In the genomic region with DNA sequence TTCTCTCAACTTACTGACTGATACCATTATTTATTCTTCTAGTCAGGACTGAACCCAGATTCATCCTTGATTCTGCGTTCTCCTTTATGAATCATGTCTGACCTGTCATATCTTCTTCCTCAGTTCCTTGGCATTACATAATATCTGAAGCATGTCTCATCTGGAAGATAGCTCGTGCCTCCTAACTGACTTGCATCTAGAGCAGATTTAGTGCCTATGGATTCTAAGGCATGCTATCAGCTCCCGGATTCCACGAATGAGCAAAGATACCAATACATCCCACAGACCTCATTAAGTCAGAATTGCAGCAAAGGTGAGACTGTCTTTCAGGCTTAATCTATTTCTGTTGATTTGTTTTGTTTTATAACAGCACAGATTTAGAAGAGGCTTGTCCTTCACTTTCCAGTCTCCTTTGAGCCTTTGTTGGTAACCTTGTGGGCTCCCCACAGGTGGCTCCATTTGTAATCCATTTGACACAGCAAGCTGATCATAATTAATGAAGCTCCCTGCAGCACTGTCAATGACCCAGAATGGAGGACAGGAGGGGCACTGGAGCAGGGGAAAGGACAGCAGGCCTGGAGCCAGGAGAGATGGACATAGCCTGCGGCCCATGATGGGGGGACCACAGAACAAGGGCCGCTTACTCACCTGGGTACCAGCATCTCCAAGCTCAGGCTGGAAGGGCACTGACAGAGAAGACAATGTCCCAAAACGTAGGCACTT, we compare ENCODE assay signal across 18 mouse cellular contexts.
DNase-seq lines count a peak whose midpoint lies in the region; ATAC-seq and TF ChIP-seq lines count a peak whose summit lies in the region.
"Had no signal": no experiment of that assay in that cellular context is flagged by ENCODE, and none has a peak within 500 bp of the region (broad histone marks: within the 10 kb centered on the region; RNA-seq: fewer than 3 reads in every experiment).

No protein-coding gene starts in this region.

- TF ChIP-seq CTCF in forebrain, postnatal 0 days (IDR thresholded peaks at IDR 0.05; ENCODE audit: low read depth), result no peak
- no peak for TF ChIP-seq CTCF in left cerebral cortex, adult 2 months (IDR thresholded peaks at IDR 0.05)

- H3K4me3 ChIP-seq in forebrain, postnatal 0 days (ENCODE audit: low read depth, low read length), result no peak overlapping the region
- no peak overlapping the region for H3K4me3 ChIP-seq in forebrain, embryonic 10.5 days
- no peak overlapping the region for H3K4me3 ChIP-seq in left cerebral cortex, adult 2 months
- H3K4me3 ChIP-seq: embryonic facial prominence, embryonic 13.5 days; heart, adult 2 months; heart, embryonic 15.5 days had no signal

- H3K4me2 ChIP-seq in forebrain, postnatal 0 days (ENCODE audit: low read depth), result no peak overlapping the region
- H3K4me2 ChIP-seq: embryonic facial prominence, embryonic 13.5 days had no signal

- DNase-seq in forebrain, postnatal 0 days, result no peak
- no peak for DNase-seq in forebrain, embryonic 10.5 days (ENCODE audit: extremely low spot score, low spot score)
- DNase-seq in left cerebral cortex, adult 2 months (ENCODE audit: extremely low spot score in 1 of 2, low spot score in 2 of 2), result no peak
- DNase-seq in left cerebral cortex, adult 9 months (ENCODE audit: low spot score in 2 of 2), result no peak
- DNase-seq in cerebellum, adult 11-12 months, result peak; percentile 52
- peak; percentile 58 for DNase-seq in cerebellum, adult 9-11 months
- no peak for DNase-seq in frontal cortex, adult 2 months (ENCODE audit: extremely low spot score in 1 of 2, low spot score in 1 of 2)
- DNase-seq: adrenal gland, postnatal 36 days; B cell, adult 2 months; heart, adult 2 months; heart, postnatal 4 days; kidney, postnatal 4 days; liver; liver, postnatal 0 days; right cerebral cortex, postnatal 4 days had no signal

- no peak; the same call in 1 of the 2 replicates for ATAC-seq in forebrain, postnatal 0 days
- ATAC-seq: liver, postnatal 0 days had no signal

- H3K27ac ChIP-seq in forebrain, postnatal 0 days (ENCODE audit: low read depth, low read length), result 0 out of 2 replicates have a peak overlapping the region, but pooled peaks have one; percentile 45
- no peak overlapping the region for H3K27ac ChIP-seq in forebrain, embryonic 10.5 days
- peak overlapping the region; percentile 71 for H3K27ac ChIP-seq in left cerebral cortex, adult 2 months
- H3K27ac ChIP-seq: embryonic facial prominence, embryonic 13.5 days; heart, adult 2 months; heart, embryonic 15.5 days; stomach, postnatal 0 days had no signal

- H3K4me1 ChIP-seq in forebrain, postnatal 0 days (ENCODE audit: insufficient read depth), result 0 out of 2 replicates have a peak, but pooled peaks cover 10% of the 10 kb centered on the region
- H3K4me1 ChIP-seq in forebrain, embryonic 10.5 days, result peaks cover 9% of the 10 kb centered on the region

- H3K9me3 ChIP-seq in forebrain, postnatal 0 days (ENCODE audit: low read length), result no peaks in the 10 kb centered on the region
- no peaks in the 10 kb centered on the region for H3K9me3 ChIP-seq in forebrain, embryonic 10.5 days
- H3K9me3 ChIP-seq: embryonic facial prominence, embryonic 13.5 days; heart, embryonic 15.5 days had no signal

- H3K9ac ChIP-seq in forebrain, postnatal 0 days, result no peak overlapping the region
- H3K9ac ChIP-seq: embryonic facial prominence, embryonic 13.5 days; heart, embryonic 15.5 days; liver, postnatal 0 days had no signal

- WGBS in forebrain, postnatal 0 days, result 70% methylated on average over 7 of the region's 7 CpGs
- 84% methylated on average over 7 of the region's 7 CpGs for WGBS in forebrain, embryonic 10.5 days

- H3K27me3 ChIP-seq in forebrain, postnatal 0 days (ENCODE audit: insufficient read depth, low read length), result no peaks in the 10 kb centered on the region
- 0 out of 2 replicates have a peak, but pooled peaks cover 4% of the 10 kb centered on the region for H3K27me3 ChIP-seq in forebrain, embryonic 10.5 days (ENCODE audit: poor library complexity, severe bottlenecking)
- H3K27me3 ChIP-seq: embryonic facial prominence, embryonic 13.5 days; heart, embryonic 15.5 days had no signal

- intact Hi-C loops in left cerebral cortex, adult 2 months (cut with DNase I), result loop anchor here (2.0 kb wide), 1 partner anchor 22 kb away; no protein-coding TSS in a partner anchor

- H3K36me3 ChIP-seq in forebrain, postnatal 0 days (ENCODE audit: insufficient read depth), result peaks cover 2% of the 10 kb centered on the region; the same call in 1 of the 2 replicates
- H3K36me3 ChIP-seq in forebrain, embryonic 10.5 days (replicated peaks), result no peaks in the 10 kb centered on the region
- H3K36me3 ChIP-seq: embryonic facial prominence, embryonic 13.5 days; heart, embryonic 15.5 days had no signal

Comparison
In these comparisons a context has a peak if more than half of its experiments do, and no peak if none do; other contexts are left out.
1. DNase-seq: peak in cerebellum, adult 11-12 months (single experiment) and cerebellum, adult 9-11 months (single experiment); none in forebrain, postnatal 0 days (single experiment), forebrain, embryonic 10.5 days (single experiment), left cerebral cortex, adult 2 months (0 of 2), left cerebral cortex, adult 9 months (0 of 2) and frontal cortex, adult 2 months (0 of 2).